Mouse (Mus musculus): Measurements from ENCODE around the gene Rab13. TPM values are rescaled to one million over a fixed set of nuclear protein-coding genes. Genes with fewer than 3 reads are reported as not detected.

Rab13 gene
- polyA plus RNA-seq, 1 experiment from 2014 or later, result 30.6 TPM

DNA sequence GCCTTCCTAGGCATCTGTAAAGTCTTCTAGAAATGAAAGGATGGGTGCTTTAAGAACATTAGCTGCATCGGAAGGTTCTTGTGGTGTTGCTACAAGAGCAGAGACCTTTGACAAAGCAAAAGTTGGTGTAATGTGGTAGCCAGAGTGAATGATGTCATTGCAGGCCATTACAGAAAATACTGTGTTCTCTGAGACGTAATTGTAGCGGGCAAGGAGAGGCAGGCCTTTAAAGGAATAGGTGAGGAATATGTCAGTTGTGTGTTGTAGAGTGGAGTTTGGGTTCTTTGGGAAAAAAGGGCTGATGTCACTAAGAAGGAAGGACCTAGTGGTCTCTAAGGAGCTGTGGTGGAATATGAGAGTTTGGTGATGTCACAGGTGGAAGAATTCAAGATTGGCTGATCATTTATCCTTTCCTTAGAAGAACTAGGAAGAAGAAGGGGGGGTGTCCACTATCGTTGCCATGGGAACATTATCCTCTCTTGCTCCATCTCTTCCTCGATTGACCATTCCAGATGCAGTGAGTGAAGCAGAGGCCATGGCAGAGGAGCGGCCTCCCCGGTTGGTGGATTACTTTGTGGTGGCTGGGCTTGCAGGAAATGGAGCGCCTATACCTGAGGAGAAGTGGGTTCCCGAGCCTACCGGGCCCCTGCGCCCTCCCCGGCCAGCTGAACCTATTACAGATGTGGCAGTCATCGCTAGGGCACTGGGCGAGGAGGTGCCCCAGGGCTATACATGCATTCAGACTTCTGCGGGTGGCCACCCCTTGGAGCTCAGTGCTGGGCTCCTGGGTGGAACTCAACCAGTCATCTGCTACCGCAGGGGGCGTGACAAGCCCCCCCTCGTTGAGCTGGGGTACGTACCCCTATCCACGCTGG is 53.6 kb downstream of the Rab13 start:
- Histone ChIP-seq H3K4me1 (ENCODE audit: insufficient read depth, low read depth, low read length) (0 out of 2 replicates have a peak, but pooled peaks cover 7% of the 10 kb centered on the region), H3K36me3 (ENCODE audit: insufficient read depth, low read length) (peaks cover 12% of the 10 kb centered on the region; the same call in 1 of the 2 replicates), H3K27me3 (replicated peaks; ENCODE audit: insufficient read depth, low read length) (no peaks in the 10 kb centered on the region), H3K4me3 (ENCODE audit: low read depth, low read length) (no peak overlapping the region), H3K9ac (replicated peaks; ENCODE audit: low read depth) (0 out of 2 replicates have a peak overlapping the region, but pooled peaks have one; percentile 62), H3K4me2 (replicated peaks; ENCODE audit: low read depth, low read length) (no peak overlapping the region; the same call in 1 of the 2 replicates), H3K9me3 (ENCODE audit: low read length) (no peaks in the 10 kb centered on the region), H3K27ac (ENCODE audit: low read length) (0 out of 2 replicates have a peak overlapping the region, but pooled peaks have one; percentile 98)
- TF ChIP-seq CTCF (IDR thresholded peaks at IDR 0.05) (no peak), EP300 (IDR thresholded peaks at IDR 0.05) (no peak)
- ATAC-seq (no peak), DNase-seq (ENCODE audit: low spot score) (no peak)
- 85% methylated on average over 20 of the region's 20 CpGs for WGBS

DNA sequence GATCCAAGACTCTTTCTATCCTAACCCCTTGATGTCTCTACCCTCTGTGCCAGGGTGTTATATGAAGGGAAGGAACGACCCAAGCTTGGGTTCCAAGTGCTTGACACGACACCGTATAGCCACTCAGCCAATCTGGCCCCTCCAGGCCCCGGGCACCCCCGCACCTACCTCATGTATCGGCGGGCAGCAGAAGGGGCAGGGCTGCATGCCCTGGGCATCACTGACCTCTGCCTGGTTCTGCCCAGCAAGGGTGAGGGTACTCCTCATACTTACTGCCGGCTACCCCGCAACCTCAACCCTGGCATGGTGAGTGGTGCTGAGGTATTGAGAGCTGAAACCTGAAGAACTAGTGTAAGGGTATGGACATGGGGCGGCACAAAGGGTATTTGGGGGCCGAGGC is 54.7 kb downstream of the Rab13 start:
- H3K27ac ChIP-seq (ENCODE audit: low read length), result no peak overlapping the region
- no peak for ATAC-seq
- TF ChIP-seq EP300 (IDR thresholded peaks at IDR 0.05), result no peak
- no peak for TF ChIP-seq CTCF (IDR thresholded peaks at IDR 0.05)
- H3K4me2 ChIP-seq (replicated peaks; ENCODE audit: low read depth, low read length), result no peak overlapping the region
- WGBS, result 94% methylated on average over 11 of the region's 11 CpGs
- H3K4me3 ChIP-seq (ENCODE audit: low read depth, low read length), result no peak overlapping the region
- no peak for DNase-seq (ENCODE audit: low spot score)
- no peak overlapping the region for H3K9ac ChIP-seq (replicated peaks; ENCODE audit: low read depth)
- H3K9me3 ChIP-seq (ENCODE audit: low read length), result no peaks in the 10 kb centered on the region
- no peaks in the 10 kb centered on the region for H3K27me3 ChIP-seq (replicated peaks; ENCODE audit: insufficient read depth, low read length)
- H3K36me3 ChIP-seq (ENCODE audit: insufficient read depth, low read length), result peaks cover 7% of the 10 kb centered on the region
- H3K4me1 ChIP-seq (ENCODE audit: insufficient read depth, low read depth, low read length), result 0 out of 2 replicates have a peak, but pooled peaks cover 7% of the 10 kb centered on the region

DNA sequence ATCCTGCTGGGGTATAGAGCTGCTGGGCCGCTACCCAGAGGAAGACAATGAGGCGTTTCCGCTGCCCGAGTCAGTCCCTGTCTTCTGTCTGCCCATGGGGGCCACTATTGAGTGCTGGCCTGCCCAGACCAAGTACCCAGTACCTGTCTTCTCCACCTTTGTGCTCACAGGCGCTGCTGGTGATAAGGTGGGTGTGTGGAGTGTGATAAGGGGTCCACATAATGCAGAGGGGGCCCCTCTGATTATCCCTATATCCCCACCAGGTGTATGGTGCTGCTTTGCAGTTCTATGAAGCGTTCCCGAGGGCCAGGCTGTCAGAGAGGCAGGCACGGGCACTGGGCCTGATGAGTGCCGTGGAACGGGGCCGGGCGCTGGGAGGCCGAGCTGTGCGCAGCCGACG is 55.5 kb downstream of the Rab13 start:
- no peak overlapping the region for H3K9ac ChIP-seq (replicated peaks; ENCODE audit: low read depth)
- ATAC-seq (no peak), DNase-seq (ENCODE audit: low spot score) (no peak)
- no peaks in the 10 kb centered on the region for H3K27me3 ChIP-seq (replicated peaks; ENCODE audit: insufficient read depth, low read length)
- 90% methylated on average over 16 of the region's 16 CpGs for WGBS
- H3K4me2 ChIP-seq (replicated peaks; ENCODE audit: low read depth, low read length), result no peak overlapping the region
- H3K4me1 ChIP-seq (ENCODE audit: insufficient read depth, low read depth, low read length), result 0 out of 2 replicates have a peak, but pooled peaks cover 7% of the 10 kb centered on the region
- H3K9me3 ChIP-seq (ENCODE audit: low read length), result no peaks in the 10 kb centered on the region
- no peak for TF ChIP-seq CTCF (IDR thresholded peaks at IDR 0.05)
- TF ChIP-seq EP300 (IDR thresholded peaks at IDR 0.05), result no peak
- H3K4me3 ChIP-seq (ENCODE audit: low read depth, low read length), result no peak overlapping the region
- no peak overlapping the region for H3K27ac ChIP-seq (ENCODE audit: low read length)
- H3K36me3 ChIP-seq (ENCODE audit: insufficient read depth, low read length), result no peaks in the 10 kb centered on the region; the same call in 1 of the 2 replicates

DNA sequence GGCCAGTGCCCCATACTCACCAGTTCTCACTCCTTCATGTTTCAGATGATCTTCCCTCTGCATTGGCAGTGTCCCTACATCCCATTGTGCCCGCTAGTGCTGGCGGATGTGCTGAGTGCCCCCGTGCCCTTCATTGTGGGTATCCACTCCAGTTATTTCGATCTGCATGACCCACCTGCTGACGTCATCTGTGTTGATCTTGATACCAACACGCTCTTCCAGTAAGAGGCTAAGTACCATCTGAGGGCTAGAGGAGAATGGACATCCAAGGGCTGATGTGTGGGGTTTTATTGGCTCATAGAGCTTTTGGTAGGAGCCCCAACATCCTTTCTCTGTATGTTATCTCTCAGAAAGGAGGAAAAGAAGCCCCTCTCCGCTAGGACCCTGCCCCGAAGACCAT is 57.3 kb downstream of the Rab13 start:
- Histone ChIP-seq H3K9ac (replicated peaks; ENCODE audit: low read depth) (no peak overlapping the region), H3K36me3 (ENCODE audit: insufficient read depth, low read length) (peaks cover 4% of the 10 kb centered on the region), H3K4me1 (ENCODE audit: insufficient read depth, low read depth, low read length) (0 out of 2 replicates have a peak, but pooled peaks cover 7% of the 10 kb centered on the region), H3K9me3 (ENCODE audit: low read length) (no peaks in the 10 kb centered on the region), H3K27me3 (replicated peaks; ENCODE audit: insufficient read depth, low read length) (no peaks in the 10 kb centered on the region), H3K4me3 (ENCODE audit: low read depth, low read length) (no peak overlapping the region), H3K4me2 (replicated peaks; ENCODE audit: low read depth, low read length) (no peak overlapping the region), H3K27ac (ENCODE audit: low read length) (no peak overlapping the region)
- DNase-seq (ENCODE audit: low spot score) (no peak), ATAC-seq (no peak)
- TF ChIP-seq EP300 (IDR thresholded peaks at IDR 0.05), result no peak
- TF ChIP-seq CTCF (IDR thresholded peaks at IDR 0.05), result no peak
- 96% methylated on average over 8 of the region's 8 CpGs for WGBS

DNA sequence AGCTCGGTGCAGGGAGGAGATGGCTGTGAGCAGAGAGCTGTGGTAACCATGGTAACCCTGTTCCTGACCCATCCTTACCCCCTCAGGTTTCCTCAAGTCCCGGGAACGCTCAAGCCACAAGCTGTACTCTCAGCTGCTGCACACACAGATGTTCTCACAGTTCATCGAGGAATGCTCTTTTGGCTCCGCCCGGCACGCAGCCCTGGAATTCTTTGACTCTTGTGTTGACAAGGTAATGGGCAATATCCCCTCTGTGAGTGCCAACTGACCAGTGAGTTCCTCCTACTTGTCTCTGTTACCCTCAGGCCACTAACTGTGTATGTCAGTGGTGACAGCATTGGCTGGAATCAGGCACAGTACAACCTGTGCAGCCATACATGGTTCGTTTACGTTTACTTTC is 58.7 kb downstream of the Rab13 start:
- WGBS, result 65% methylated on average over 9 of the region's 9 CpGs
- DNase-seq (ENCODE audit: low spot score) (peak; percentile 23), ATAC-seq (peak; percentile 73)
- H3K9me3 ChIP-seq (ENCODE audit: low read length), result no peaks in the 10 kb centered on the region
- no peak overlapping the region for H3K9ac ChIP-seq (replicated peaks; ENCODE audit: low read depth)
- peaks cover 4% of the 10 kb centered on the region for H3K36me3 ChIP-seq (ENCODE audit: insufficient read depth, low read length)
- H3K4me1 ChIP-seq (ENCODE audit: insufficient read depth, low read depth, low read length), result no peaks in the 10 kb centered on the region
- no peaks in the 10 kb centered on the region for H3K27me3 ChIP-seq (replicated peaks; ENCODE audit: insufficient read depth, low read length)
- H3K4me3 ChIP-seq (ENCODE audit: low read depth, low read length), result no peak overlapping the region
- TF ChIP-seq CTCF (IDR thresholded peaks at IDR 0.05), result no peak
- TF ChIP-seq EP300 (IDR thresholded peaks at IDR 0.05), result peak; percentile 69
- no peak overlapping the region for H3K27ac ChIP-seq (ENCODE audit: low read length)
- no peak overlapping the region for H3K4me2 ChIP-seq (replicated peaks; ENCODE audit: low read depth, low read length)

DNA sequence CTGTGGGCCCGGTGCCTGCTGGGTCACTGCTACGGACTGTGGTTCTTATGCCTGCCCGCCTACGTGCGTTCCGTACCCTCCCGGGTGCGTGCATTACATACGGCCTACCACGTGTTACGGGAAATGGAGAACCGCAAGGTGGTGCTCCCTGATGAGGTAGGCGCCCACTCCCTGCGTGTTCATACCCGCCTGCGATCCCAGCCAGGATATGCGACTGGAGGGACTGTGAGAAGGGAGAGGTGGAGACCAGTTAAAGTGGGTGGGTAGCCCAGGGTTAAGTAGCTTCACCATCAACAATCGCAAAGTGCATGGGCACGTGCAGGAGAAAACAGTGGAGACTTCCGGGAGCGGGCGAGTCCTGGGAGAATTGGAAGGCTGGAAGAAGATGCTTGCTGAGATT is 60.4 kb downstream of the Rab13 start:
- no peak for TF ChIP-seq EP300 (IDR thresholded peaks at IDR 0.05)
- no peak for TF ChIP-seq CTCF (IDR thresholded peaks at IDR 0.05)
- no peaks in the 10 kb centered on the region for H3K27me3 ChIP-seq (replicated peaks; ENCODE audit: insufficient read depth, low read length)
- no peak overlapping the region for H3K27ac ChIP-seq (ENCODE audit: low read length)
- no peak overlapping the region for H3K4me2 ChIP-seq (replicated peaks; ENCODE audit: low read depth, low read length)
- H3K36me3 ChIP-seq (ENCODE audit: insufficient read depth, low read length), result peaks cover 4% of the 10 kb centered on the region
- H3K9ac ChIP-seq (replicated peaks; ENCODE audit: low read depth), result no peak overlapping the region
- DNase-seq (ENCODE audit: low spot score), result no peak
- no peak for ATAC-seq
- 93% methylated on average over 22 of the region's 22 CpGs for WGBS
- H3K4me3 ChIP-seq (ENCODE audit: low read depth, low read length), result no peak overlapping the region
- no peaks in the 10 kb centered on the region for H3K9me3 ChIP-seq (ENCODE audit: low read length)
- no peaks in the 10 kb centered on the region for H3K4me1 ChIP-seq (ENCODE audit: insufficient read depth, low read depth, low read length)
